Mouse (Mus musculus): ENCODE measurements around the gene Sdsl. TPM values are rescaled to one million over a fixed set of nuclear protein-coding genes. Genes with fewer than 3 reads are reported as not detected.

Sdsl gene
- polyA plus RNA-seq, 1 experiment from 2014 or later, result 9.9 TPM

DNA sequence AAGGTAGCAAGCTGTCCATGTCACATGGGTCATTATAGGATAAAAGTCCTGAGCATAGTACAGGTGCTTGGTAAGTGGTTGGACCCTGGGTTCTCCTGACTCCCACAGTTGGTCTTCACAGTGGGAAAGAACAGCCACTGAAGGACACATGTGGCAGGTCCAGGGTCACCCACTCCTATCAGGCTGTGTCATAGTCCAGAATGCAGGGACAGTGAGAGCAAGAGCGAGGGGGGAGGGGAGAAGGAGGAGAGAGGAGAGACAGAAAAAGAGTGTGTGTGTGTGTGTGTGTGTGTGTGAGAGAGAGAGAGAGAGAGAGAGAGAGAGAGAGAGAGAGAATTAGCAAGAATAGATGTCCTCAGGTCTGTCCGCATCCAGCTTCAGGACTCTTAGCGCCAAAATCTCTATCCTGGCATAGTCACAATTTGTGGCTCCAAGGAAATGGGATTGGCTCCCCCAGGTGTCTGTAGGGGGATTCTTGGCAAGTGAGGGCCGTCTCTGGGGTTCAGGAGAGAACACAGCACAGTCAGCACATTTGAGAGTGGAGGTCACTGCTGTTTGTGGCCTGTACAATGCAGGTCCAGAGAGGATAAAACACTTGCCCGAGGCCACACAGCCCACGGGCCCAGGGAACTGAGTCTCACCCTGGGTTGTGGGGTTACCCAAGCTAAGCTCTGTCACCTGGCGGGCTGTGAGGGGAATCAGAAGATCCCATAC lies 15.6 kb downstream of the Sdsl start:
- 52% methylated on average over 7 of the region's 7 CpGs for WGBS
- ATAC-seq (replicated peaks; ENCODE audit: low FRiP score, low TSS enrichment, low read depth), result no peak; the same call in 1 of the 2 replicates
- Histone ChIP-seq H3K36me3 (ENCODE audit: control insufficient read depth, insufficient read depth, low read length) (no peaks in the 10 kb centered on the region), H3K4me1 (replicated peaks; ENCODE audit: control insufficient read depth, insufficient read depth, low read length) (no peaks in the 10 kb centered on the region), H3K27ac (ENCODE audit: low read depth) (no peak overlapping the region), H3K9ac (ENCODE audit: low read length) (no peak overlapping the region), H3K9me3 (ENCODE audit: control insufficient read depth, low read length) (no peaks in the 10 kb centered on the region), H3K27me3 (replicated peaks; ENCODE audit: control insufficient read depth, insufficient read depth, low read length) (no peaks in the 10 kb centered on the region), H3K4me2 (ENCODE audit: low read length) (no peak overlapping the region), H3K4me3 (ENCODE audit: low read depth, low read length) (no peak overlapping the region)
- no peak for DNase-seq (ENCODE audit: low spot score)

DNA sequence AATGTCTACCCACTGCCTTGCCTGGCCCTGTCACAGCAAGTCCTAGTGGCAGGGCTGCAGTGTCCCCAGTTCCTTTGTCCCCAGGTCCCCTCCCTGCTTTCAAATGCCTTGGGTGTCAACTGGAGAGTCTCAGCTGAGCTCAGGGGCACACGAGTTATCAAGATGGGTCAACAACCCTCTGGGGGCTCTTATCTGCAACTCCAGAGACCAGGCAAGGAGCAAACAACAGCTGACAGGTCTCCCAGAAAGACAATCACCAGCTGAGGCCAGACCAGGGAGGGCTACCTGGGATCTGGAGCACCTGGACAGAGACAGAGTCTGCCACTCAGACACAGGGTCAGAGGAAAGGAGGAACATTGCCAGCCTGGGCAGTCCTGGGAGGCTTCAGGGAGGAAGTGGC lies 16.4 kb downstream of the Sdsl start:
- Histone ChIP-seq H3K36me3 (ENCODE audit: control insufficient read depth, insufficient read depth, low read length) (no peaks in the 10 kb centered on the region), H3K4me1 (replicated peaks; ENCODE audit: control insufficient read depth, insufficient read depth, low read length) (no peaks in the 10 kb centered on the region), H3K27me3 (replicated peaks; ENCODE audit: control insufficient read depth, insufficient read depth, low read length) (no peaks in the 10 kb centered on the region), H3K4me2 (ENCODE audit: low read length) (no peak overlapping the region), H3K9ac (ENCODE audit: low read length) (no peak overlapping the region), H3K4me3 (ENCODE audit: low read depth, low read length) (no peak overlapping the region), H3K9me3 (ENCODE audit: control insufficient read depth, low read length) (no peaks in the 10 kb centered on the region), H3K27ac (ENCODE audit: low read depth) (no peak overlapping the region)
- 17% methylated on average over 1 of the region's 1 CpGs for WGBS
- no peak for ATAC-seq (replicated peaks; ENCODE audit: low FRiP score, low TSS enrichment, low read depth)
- no peak for DNase-seq (ENCODE audit: low spot score)

DNA sequence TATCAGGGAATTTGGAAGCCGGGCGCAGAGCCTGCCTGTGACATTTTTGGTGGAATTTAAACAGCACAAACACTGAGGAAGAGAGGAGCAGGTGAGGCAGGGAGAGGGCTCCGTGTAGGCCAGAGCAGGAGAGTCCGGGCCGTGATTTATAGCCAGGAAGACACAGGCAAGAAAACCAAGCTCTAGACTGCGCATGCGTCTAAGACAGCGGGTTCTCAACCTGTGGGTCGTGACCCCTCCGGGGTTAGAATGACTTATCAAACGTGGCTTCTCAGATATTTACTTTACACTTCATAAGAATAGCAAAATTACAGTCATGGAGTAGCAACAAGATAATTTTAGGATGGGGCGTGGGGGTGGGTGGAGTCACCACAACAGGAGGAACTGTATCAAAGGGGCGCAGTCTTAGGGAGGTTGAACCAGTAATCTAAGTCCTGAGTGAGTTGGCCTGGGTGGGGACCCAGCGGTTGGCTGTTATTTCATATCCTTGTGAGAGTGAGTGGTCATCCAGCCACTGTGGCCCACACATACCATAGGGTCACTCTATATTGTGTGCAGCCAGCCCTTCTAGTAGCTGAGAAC lies 17.8 kb downstream of the Sdsl start:
- H3K4me3 ChIP-seq (ENCODE audit: low read depth, low read length), result no peak overlapping the region
- no peak overlapping the region for H3K4me2 ChIP-seq (ENCODE audit: low read length)
- H3K4me1 ChIP-seq (replicated peaks; ENCODE audit: control insufficient read depth, insufficient read depth, low read length), result no peaks in the 10 kb centered on the region
- H3K27me3 ChIP-seq (replicated peaks; ENCODE audit: control insufficient read depth, insufficient read depth, low read length), result no peaks in the 10 kb centered on the region
- H3K9ac ChIP-seq (ENCODE audit: low read length), result no peak overlapping the region
- no peaks in the 10 kb centered on the region for H3K9me3 ChIP-seq (ENCODE audit: control insufficient read depth, low read length)
- H3K36me3 ChIP-seq (ENCODE audit: control insufficient read depth, insufficient read depth, low read length), result no peaks in the 10 kb centered on the region
- H3K27ac ChIP-seq (ENCODE audit: low read depth), result no peak overlapping the region
- 37% methylated on average over 14 of the region's 14 CpGs for WGBS
- ATAC-seq (replicated peaks; ENCODE audit: low FRiP score, low TSS enrichment, low read depth) (no peak), DNase-seq (ENCODE audit: low spot score) (no peak)

DNA sequence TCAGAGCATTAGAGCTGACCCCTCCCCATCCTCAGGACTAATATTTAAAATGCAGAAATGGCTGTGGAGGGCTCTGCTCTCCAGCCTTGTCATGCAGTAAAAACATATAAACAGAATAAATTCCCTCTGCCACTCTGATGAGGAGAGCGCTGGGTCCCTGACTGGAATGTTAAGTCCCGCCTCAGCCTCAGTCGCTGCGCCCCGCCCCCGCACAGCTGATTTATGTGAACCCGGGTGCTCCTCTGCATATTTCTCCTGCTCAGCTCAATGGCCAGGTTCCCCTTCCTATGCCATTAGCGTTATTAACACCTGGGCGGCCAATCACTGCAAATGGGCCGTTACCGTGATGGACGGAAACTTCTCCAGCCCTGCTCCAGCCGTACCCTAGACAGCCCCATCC lies 25.3 kb downstream of the Sdsl start:
- Histone ChIP-seq H3K9ac (ENCODE audit: low read length) (no peak overlapping the region), H3K4me2 (ENCODE audit: low read length) (no peak overlapping the region), H3K4me3 (ENCODE audit: low read depth, low read length) (no peak overlapping the region), H3K27me3 (replicated peaks; ENCODE audit: control insufficient read depth, insufficient read depth, low read length) (peaks cover 24% of the 10 kb centered on the region; the same call in 1 of the 2 replicates), H3K9me3 (ENCODE audit: control insufficient read depth, low read length) (no peaks in the 10 kb centered on the region), H3K36me3 (ENCODE audit: control insufficient read depth, insufficient read depth, low read length) (no peaks in the 10 kb centered on the region), H3K27ac (ENCODE audit: low read depth) (no peak overlapping the region), H3K4me1 (replicated peaks; ENCODE audit: control insufficient read depth, insufficient read depth, low read length) (no peaks in the 10 kb centered on the region)
- WGBS, result 33% methylated on average over 13 of the region's 13 CpGs
- ATAC-seq (replicated peaks; ENCODE audit: low FRiP score, low TSS enrichment, low read depth) (no peak), DNase-seq (ENCODE audit: low spot score) (no peak)

DNA sequence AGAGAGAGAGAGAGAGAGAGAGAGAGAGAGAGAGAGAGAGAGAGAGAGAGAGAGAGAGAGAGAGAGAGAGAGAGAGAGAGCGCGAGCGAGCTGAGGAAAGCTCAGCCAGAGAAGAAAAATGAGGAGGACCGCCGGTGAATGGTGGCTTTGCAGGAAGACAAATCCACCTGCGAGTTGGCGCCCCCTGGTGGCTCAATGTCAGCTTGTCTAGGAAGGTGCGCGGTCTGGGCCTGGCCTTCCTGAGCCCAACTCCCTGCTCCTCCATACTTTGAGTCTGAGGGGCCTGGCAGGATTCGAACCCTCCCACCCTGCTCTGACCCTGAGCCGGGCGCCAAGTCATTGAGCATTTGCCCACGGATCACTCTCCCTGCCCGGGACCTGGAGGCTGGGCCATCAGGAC lies 31.9 kb downstream of the Sdsl start:
- Histone ChIP-seq H3K27ac (ENCODE audit: low read depth) (no peak overlapping the region), H3K27me3 (replicated peaks; ENCODE audit: control insufficient read depth, insufficient read depth, low read length) (peaks cover 68% of the 10 kb centered on the region), H3K36me3 (ENCODE audit: control insufficient read depth, insufficient read depth, low read length) (no peaks in the 10 kb centered on the region), H3K4me2 (ENCODE audit: low read length) (peak overlapping the region; percentile 37), H3K9me3 (ENCODE audit: control insufficient read depth, low read length) (no peaks in the 10 kb centered on the region), H3K4me1 (replicated peaks; ENCODE audit: control insufficient read depth, insufficient read depth, low read length) (peaks cover 3% of the 10 kb centered on the region; the same call in 1 of the 2 replicates), H3K4me3 (ENCODE audit: low read depth, low read length) (peak overlapping the region; percentile 20; the same call in 1 of the 2 replicates), H3K9ac (ENCODE audit: low read length) (no peak overlapping the region)
- peak; percentile 55 for ATAC-seq (replicated peaks; ENCODE audit: low FRiP score, low TSS enrichment, low read depth)
- WGBS, result 5% methylated on average over 14 of the region's 14 CpGs
- DNase-seq (ENCODE audit: low spot score), result peak; percentile 99

DNA sequence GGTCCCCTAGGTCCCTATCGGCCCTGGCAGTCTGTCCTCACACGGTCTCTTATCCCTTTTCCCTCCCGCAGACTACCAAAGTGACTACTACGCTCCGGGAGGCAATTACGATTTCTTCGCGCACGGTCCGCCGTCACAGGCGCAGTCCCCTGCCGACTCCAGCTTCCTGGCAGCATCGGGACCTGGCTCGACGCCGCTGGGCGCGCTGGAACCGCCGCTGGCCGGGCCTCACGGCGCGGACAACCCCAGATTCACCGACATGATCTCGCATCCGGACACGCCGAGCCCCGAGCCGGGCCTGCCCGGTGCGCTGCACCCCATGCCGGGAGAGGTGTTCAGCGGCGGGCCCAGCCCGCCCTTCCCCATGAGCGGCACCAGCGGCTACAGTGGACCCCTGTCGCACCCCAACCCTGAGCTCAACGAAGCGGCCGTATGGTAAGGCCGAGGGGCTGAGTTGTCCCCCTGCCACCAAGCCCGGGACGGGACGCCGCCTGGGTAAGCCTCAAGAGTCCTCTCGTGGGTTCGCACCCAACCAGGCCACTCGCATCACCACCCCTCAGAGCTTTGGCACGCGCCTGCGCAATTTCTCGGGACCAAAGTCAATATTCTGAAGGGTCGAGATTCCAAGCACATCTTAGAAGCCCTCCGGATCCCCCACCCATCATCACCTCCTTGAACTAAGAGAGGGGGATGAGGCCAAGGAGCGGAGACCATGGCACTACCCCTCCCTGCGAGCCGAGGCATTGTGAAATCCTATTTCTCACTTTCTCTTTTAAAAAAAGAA lies 32.5 kb downstream of the Sdsl start:
- no peaks in the 10 kb centered on the region for H3K9me3 ChIP-seq (ENCODE audit: control insufficient read depth, low read length)
- peaks cover 72% of the 10 kb centered on the region for H3K27me3 ChIP-seq (replicated peaks; ENCODE audit: control insufficient read depth, insufficient read depth, low read length)
- ATAC-seq (replicated peaks; ENCODE audit: low FRiP score, low TSS enrichment, low read depth), result no peak
- H3K27ac ChIP-seq (ENCODE audit: low read depth), result no peak overlapping the region
- H3K36me3 ChIP-seq (ENCODE audit: control insufficient read depth, insufficient read depth, low read length), result no peaks in the 10 kb centered on the region
- peak overlapping the region; percentile 20; the same call in 1 of the 2 replicates for H3K4me3 ChIP-seq (ENCODE audit: low read depth, low read length)
- under 1% methylated on average over 55 of the region's 61 CpGs for WGBS
- H3K4me2 ChIP-seq (ENCODE audit: low read length), result peak overlapping the region; percentile 37
- H3K4me1 ChIP-seq (replicated peaks; ENCODE audit: control insufficient read depth, insufficient read depth, low read length), result peaks cover 3% of the 10 kb centered on the region; the same call in 1 of the 2 replicates
- H3K9ac ChIP-seq (ENCODE audit: low read length), result no peak overlapping the region
- no peak for DNase-seq (ENCODE audit: low spot score)

DNA sequence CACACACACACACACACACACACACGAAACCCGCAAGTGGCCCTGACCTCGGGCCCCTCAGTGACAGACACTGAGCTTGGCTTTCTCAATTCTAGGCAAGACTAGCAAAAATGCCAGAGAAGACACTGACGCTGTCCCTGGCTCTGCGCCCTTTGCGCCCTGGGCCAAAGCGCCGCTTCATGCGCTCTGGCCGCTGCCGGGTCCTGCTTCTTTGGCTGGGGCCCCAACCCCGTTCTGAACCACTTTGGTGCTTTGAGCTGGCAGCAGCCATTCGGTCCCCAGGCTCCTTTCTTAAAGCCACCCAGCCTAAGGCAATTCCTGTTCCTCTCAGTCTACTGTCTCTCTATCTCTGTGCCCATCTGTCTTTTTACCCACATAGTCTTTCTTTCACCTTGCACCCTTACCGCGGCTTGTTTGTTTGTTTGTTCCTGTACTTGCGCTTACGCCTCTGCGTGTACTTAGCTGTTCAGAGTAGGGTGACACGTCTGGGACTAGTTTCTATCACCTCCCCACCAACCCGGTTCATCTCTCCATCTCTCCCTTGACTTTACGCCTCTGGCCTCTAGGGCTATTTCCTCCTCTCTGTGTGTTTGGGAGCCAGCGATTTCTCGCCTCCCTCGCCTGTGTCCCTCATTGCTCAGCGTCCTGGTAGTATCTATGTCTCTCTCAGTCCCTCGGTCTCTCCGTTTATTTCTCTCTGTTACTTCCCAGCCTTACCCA lies 33.5 kb downstream of the Sdsl start:
- H3K4me3 ChIP-seq (ENCODE audit: low read depth, low read length), result no peak overlapping the region
- no peaks in the 10 kb centered on the region for H3K36me3 ChIP-seq (ENCODE audit: control insufficient read depth, insufficient read depth, low read length)
- H3K4me1 ChIP-seq (replicated peaks; ENCODE audit: control insufficient read depth, insufficient read depth, low read length), result peaks cover 3% of the 10 kb centered on the region; the same call in 1 of the 2 replicates
- H3K9ac ChIP-seq (ENCODE audit: low read length), result no peak overlapping the region
- H3K27ac ChIP-seq (ENCODE audit: low read depth), result no peak overlapping the region
- no peak overlapping the region for H3K4me2 ChIP-seq (ENCODE audit: low read length)
- peaks cover 77% of the 10 kb centered on the region for H3K27me3 ChIP-seq (replicated peaks; ENCODE audit: control insufficient read depth, insufficient read depth, low read length)
- no peak for ATAC-seq (replicated peaks; ENCODE audit: low FRiP score, low TSS enrichment, low read depth)
- no peaks in the 10 kb centered on the region for H3K9me3 ChIP-seq (ENCODE audit: control insufficient read depth, low read length)
- 2% methylated on average over 27 of the region's 27 CpGs for WGBS
- DNase-seq (ENCODE audit: low spot score), result no peak

DNA sequence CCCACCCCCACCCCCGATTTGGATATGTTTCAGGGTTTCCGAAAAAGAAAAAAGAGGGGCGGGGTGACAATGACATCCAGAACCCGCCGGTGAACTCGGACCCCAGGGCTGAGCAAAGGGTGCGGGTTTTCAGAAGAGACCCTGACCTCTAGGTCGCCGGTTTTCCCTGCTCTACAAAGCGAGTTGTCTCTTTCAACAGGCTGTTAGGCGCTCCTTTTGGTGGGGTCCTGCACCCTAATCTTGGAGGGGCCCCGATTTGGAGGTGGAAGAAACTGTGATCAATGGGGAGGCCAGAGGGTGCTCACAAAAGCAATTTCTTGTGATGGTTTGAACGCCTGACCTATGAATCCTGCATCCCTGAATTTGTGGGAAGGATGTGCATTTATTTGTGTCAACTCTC lies 34.1 kb downstream of the Sdsl start:
- DNase-seq (ENCODE audit: low spot score) (no peak), ATAC-seq (replicated peaks; ENCODE audit: low FRiP score, low TSS enrichment, low read depth) (no peak)
- H3K36me3 ChIP-seq (ENCODE audit: control insufficient read depth, insufficient read depth, low read length), result no peaks in the 10 kb centered on the region
- H3K27me3 ChIP-seq (replicated peaks; ENCODE audit: control insufficient read depth, insufficient read depth, low read length), result peaks cover 84% of the 10 kb centered on the region
- no peaks in the 10 kb centered on the region for H3K9me3 ChIP-seq (ENCODE audit: control insufficient read depth, low read length)
- WGBS, result 4% methylated on average over 13 of the region's 13 CpGs
- H3K4me1 ChIP-seq (replicated peaks; ENCODE audit: control insufficient read depth, insufficient read depth, low read length), result peaks cover 3% of the 10 kb centered on the region; the same call in 1 of the 2 replicates
- no peak overlapping the region for H3K4me3 ChIP-seq (ENCODE audit: low read depth, low read length)
- H3K4me2 ChIP-seq (ENCODE audit: low read length), result no peak overlapping the region
- H3K9ac ChIP-seq (ENCODE audit: low read length), result no peak overlapping the region
- H3K27ac ChIP-seq (ENCODE audit: low read depth), result no peak overlapping the region

Data from intestine, embryonic 14.5 days (tissue).